Mouse (Mus musculus): ENCODE measurements around the gene Gm20897. TPM values are rescaled to one million over a fixed set of nuclear protein-coding genes. Genes with fewer than 3 reads are reported as not detected.

Gene Gm20897
- polyA plus RNA-seq (2012; rRNA removed; ENCODE audit: low replicate concordance) = not detected in 2 replicates

DNA sequence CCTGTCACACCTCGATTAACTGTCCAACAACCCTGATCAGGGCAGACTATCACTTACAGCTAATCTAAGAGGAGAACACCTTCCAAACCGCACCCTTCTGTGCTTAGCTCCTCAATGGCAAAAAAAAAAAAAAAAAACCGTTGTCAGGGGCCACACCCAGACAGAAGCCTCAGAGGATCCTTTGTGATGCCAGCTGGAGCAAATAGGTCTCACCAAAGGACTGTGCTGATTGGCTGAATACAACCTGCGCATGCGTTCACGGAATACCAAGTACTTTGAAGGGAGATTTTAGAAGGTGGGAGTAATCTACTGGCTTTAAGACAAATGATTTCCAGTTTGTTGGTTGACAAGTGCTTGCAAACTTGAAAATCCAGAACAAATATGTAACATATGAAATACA lies at the start of gene Gm20897:
Gm20897 (minus strand) TSS at position 101 of the 400 bp plus-strand sequence.

Other genes with a start within 250 kb of the Gm20897 start
- not detected in 2 replicates for gene Gm21732, start 73.5 kb upstream of the Gm20897 start, polyA plus RNA-seq (2012; rRNA removed; ENCODE audit: low replicate concordance)

Data from duodenum, adult 2 months (tissue).